Mouse (Mus musculus): ENCODE measurements around the gene Myom1. TPM values are rescaled to one million over a fixed set of nuclear protein-coding genes. Genes with fewer than 3 reads are reported as not detected.
A peak's percentile ranks its signal among the peaks of the same experiment; 100 is the strongest.

Myom1 gene
- polyA plus RNA-seq, 2 experiments, result 29.6 to 33.2 TPM

DNA sequence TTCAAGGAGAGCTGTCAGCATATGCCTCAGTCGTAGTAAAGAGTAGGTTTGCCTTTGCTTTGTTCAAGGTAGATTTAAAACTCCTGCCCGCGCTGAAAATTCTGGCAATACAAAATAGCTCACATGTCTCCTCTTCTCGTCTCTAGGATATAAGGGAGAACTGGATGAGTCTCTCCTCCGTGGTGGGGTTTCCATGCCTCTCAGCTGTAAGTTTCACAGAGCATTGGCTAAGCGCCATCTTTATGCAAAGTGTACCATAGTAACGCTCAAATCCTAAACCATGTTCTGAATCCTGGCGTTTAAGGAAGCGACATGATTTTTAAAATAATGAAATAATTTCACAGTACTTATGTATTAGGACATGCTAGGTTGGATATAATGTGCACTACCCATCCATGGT lies 43.2 kb downstream of the Myom1 start:
- no peak overlapping the region for H3K9ac ChIP-seq (ENCODE audit: low read depth, low read length, severe bottlenecking)
- no peaks in the 10 kb centered on the region for H3K27me3 ChIP-seq (ENCODE audit: control insufficient read depth, insufficient read depth, low read length)
- H3K4me2 ChIP-seq (replicated peaks; ENCODE audit: low read depth, low read length, severe bottlenecking), result no peak overlapping the region
- H3K27ac ChIP-seq (replicated peaks; ENCODE audit: low read depth, low read length), result no peak overlapping the region
- no peaks in the 10 kb centered on the region for H3K9me3 ChIP-seq (ENCODE audit: control insufficient read depth, low read length)
- TF ChIP-seq POLR2A (IDR thresholded peaks at IDR 0.05; ENCODE audit: borderline replicate concordance, extremely low read depth, insufficient read depth, insufficient read length), result no peak
- ATAC-seq (ENCODE audit: low FRiP score, low read depth), result no peak
- no peaks in the 10 kb centered on the region for H3K36me3 ChIP-seq (ENCODE audit: control insufficient read depth, insufficient read depth, low read length)
- no peak overlapping the region for H3K4me3 ChIP-seq (replicated peaks; ENCODE audit: low read length)
- peak; percentile 10 for DNase-seq (ENCODE audit: low spot score)
- WGBS, result 79% methylated on average over 9 of the region's 9 CpGs
- H3K4me1 ChIP-seq (ENCODE audit: control insufficient read depth, insufficient read depth, low read length), result peaks cover 2% of the 10 kb centered on the region; the same call in 1 of the 2 replicates

DNA sequence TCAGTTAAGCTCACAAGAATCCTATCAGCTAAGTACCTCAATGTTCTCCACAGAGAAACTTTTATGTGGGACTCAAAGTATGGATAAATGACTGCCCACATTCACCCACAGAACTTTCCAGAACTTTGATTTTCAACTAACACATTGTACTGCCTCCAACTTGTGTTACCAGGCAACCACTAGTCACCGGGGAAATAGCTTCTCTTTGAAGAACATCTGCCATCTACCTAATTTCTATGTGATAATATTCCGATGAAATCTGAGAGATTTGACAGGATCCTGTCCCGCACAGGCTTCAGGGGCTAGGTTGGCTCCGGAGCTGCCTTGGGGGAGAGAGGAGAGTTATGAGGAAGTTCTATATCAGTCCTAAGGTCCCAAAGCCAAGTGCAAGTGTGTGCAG lies 44.4 kb downstream of the Myom1 start:
- ATAC-seq (ENCODE audit: low FRiP score, low read depth) (no peak), DNase-seq (ENCODE audit: low spot score) (no peak)
- Histone ChIP-seq H3K4me3 (replicated peaks; ENCODE audit: low read length) (no peak overlapping the region), H3K9me3 (ENCODE audit: control insufficient read depth, low read length) (no peaks in the 10 kb centered on the region), H3K27ac (replicated peaks; ENCODE audit: low read depth, low read length) (no peak overlapping the region), H3K36me3 (ENCODE audit: control insufficient read depth, insufficient read depth, low read length) (no peaks in the 10 kb centered on the region), H3K27me3 (ENCODE audit: control insufficient read depth, insufficient read depth, low read length) (no peaks in the 10 kb centered on the region), H3K9ac (ENCODE audit: low read depth, low read length, severe bottlenecking) (no peak overlapping the region), H3K4me2 (replicated peaks; ENCODE audit: low read depth, low read length, severe bottlenecking) (no peak overlapping the region), H3K4me1 (ENCODE audit: control insufficient read depth, insufficient read depth, low read length) (no peaks in the 10 kb centered on the region)
- no peak for TF ChIP-seq POLR2A (IDR thresholded peaks at IDR 0.05; ENCODE audit: borderline replicate concordance, extremely low read depth, insufficient read depth, insufficient read length)
- WGBS, result 83% methylated on average over 4 of the region's 4 CpGs

DNA sequence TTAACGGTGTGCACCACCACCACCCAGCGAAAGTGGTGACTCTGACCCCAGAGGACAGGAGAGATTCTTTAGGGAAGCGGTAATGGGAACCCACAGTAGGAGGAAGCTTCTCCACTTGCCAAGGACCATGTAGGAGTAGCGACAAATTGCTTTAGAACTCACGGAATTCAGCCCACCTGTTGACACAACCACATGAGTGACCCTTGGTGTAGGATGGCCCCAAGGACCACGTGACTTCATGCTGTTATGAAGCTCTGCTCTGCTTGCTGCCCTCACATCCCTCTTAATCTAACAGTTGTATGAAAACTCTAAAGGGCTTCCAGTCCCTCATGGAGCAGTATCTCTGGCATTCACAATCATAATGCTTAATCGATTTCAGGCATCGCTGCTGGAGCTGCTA lies 46.9 kb downstream of the Myom1 start:
- Histone ChIP-seq H3K36me3 (ENCODE audit: control insufficient read depth, insufficient read depth, low read length) (no peaks in the 10 kb centered on the region), H3K9ac (ENCODE audit: low read depth, low read length, severe bottlenecking) (no peak overlapping the region), H3K4me3 (replicated peaks; ENCODE audit: low read length) (no peak overlapping the region), H3K9me3 (ENCODE audit: control insufficient read depth, low read length) (no peaks in the 10 kb centered on the region), H3K27ac (replicated peaks; ENCODE audit: low read depth, low read length) (no peak overlapping the region), H3K4me1 (ENCODE audit: control insufficient read depth, insufficient read depth, low read length) (no peaks in the 10 kb centered on the region), H3K4me2 (replicated peaks; ENCODE audit: low read depth, low read length, severe bottlenecking) (no peak overlapping the region), H3K27me3 (ENCODE audit: control insufficient read depth, insufficient read depth, low read length) (no peaks in the 10 kb centered on the region)
- no peak for DNase-seq (ENCODE audit: low spot score)
- WGBS, result 87% methylated on average over 8 of the region's 8 CpGs
- ATAC-seq (ENCODE audit: low FRiP score, low read depth), result no peak
- TF ChIP-seq POLR2A (IDR thresholded peaks at IDR 0.05; ENCODE audit: borderline replicate concordance, extremely low read depth, insufficient read depth, insufficient read length), result no peak

DNA sequence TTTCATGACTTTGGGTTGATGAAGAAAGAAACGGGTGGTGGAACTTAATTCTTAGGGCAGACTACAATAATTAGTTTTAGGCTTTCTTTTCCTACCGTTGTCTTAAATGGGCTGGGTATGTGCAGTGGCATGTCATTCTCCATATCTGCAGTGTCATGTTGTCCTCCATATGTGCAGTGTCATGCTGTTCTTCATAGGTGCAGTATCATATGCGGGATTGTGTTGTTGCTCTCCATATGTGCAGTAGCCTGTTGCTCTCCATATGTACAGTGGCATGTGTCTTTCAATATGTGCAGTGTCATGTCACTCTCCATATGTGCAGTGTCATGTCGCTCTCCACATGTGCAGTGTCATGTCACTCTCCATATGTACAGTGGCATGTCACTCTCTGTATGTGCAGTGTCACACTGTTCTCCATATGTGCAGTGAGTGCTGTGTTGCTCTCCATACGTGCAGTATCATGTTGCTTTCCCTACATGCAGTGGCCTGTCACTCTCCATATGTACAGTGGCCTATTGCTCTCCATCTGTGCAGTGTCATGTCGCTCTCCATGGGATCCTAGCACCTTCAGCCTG lies 50.8 kb downstream of the Myom1 start:
- Histone ChIP-seq H3K27ac (replicated peaks; ENCODE audit: low read depth, low read length) (no peak overlapping the region), H3K4me2 (replicated peaks; ENCODE audit: low read depth, low read length, severe bottlenecking) (no peak overlapping the region), H3K9ac (ENCODE audit: low read depth, low read length, severe bottlenecking) (no peak overlapping the region), H3K4me3 (replicated peaks; ENCODE audit: low read length) (no peak overlapping the region), H3K27me3 (ENCODE audit: control insufficient read depth, insufficient read depth, low read length) (no peaks in the 10 kb centered on the region), H3K4me1 (ENCODE audit: control insufficient read depth, insufficient read depth, low read length) (no peaks in the 10 kb centered on the region), H3K36me3 (ENCODE audit: control insufficient read depth, insufficient read depth, low read length) (no peaks in the 10 kb centered on the region), H3K9me3 (ENCODE audit: control insufficient read depth, low read length) (no peaks in the 10 kb centered on the region)
- TF ChIP-seq POLR2A (IDR thresholded peaks at IDR 0.05; ENCODE audit: borderline replicate concordance, extremely low read depth, insufficient read depth, insufficient read length), result no peak
- DNase-seq (ENCODE audit: low spot score) (no peak), ATAC-seq (ENCODE audit: low FRiP score, low read depth) (no peak)
- WGBS, result 90% methylated on average over 6 of the region's 6 CpGs

DNA sequence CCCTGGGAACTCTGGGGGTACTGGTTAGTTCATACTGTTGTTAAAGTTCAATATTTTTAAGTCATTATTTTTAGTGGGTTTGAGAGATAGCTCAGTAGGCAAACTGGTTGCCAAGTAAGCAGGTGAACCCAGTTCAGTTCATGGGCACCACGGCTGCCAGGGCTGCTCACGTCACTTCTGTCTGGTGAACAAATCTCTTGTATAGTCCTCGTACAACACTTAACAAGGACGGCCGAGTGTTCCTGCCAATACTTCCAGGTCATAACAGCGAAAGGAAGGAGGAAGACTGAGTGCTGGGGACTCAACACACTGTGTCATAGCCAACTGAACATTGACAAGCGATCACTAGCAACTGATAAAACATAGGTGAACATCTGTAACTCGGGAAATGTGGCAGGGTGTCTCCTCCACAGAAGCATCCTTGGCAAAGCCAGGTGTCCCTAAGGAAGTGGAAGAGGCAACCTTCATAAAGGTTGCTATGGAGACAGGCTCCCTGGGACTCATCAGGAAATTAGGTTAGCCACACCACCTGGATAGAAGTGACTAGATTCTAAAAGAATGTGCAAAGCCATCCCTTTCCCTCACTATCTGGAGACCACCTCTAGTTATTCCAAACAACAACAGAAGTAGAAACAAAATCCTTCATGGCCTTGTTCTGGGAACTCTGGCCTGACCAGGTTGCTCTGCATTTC lies 52.9 kb downstream of the Myom1 start:
- TF ChIP-seq POLR2A (IDR thresholded peaks at IDR 0.05; ENCODE audit: borderline replicate concordance, extremely low read depth, insufficient read depth, insufficient read length), result no peak
- no peak overlapping the region for H3K4me3 ChIP-seq (replicated peaks; ENCODE audit: low read length)
- no peak overlapping the region for H3K9ac ChIP-seq (ENCODE audit: low read depth, low read length, severe bottlenecking)
- WGBS, result 82% methylated on average over 8 of the region's 8 CpGs
- H3K4me1 ChIP-seq (ENCODE audit: control insufficient read depth, insufficient read depth, low read length), result no peaks in the 10 kb centered on the region
- H3K27ac ChIP-seq (replicated peaks; ENCODE audit: low read depth, low read length), result no peak overlapping the region
- no peaks in the 10 kb centered on the region for H3K36me3 ChIP-seq (ENCODE audit: control insufficient read depth, insufficient read depth, low read length)
- H3K4me2 ChIP-seq (replicated peaks; ENCODE audit: low read depth, low read length, severe bottlenecking), result no peak overlapping the region
- no peaks in the 10 kb centered on the region for H3K27me3 ChIP-seq (ENCODE audit: control insufficient read depth, insufficient read depth, low read length)
- DNase-seq (ENCODE audit: low spot score) (no peak), ATAC-seq (ENCODE audit: low FRiP score, low read depth) (no peak; the same call in 1 of the 2 replicates)
- no peaks in the 10 kb centered on the region for H3K9me3 ChIP-seq (ENCODE audit: control insufficient read depth, low read length)

Data from limb, embryonic 14.5 days (tissue).